ENCODE assay signal across 11 mouse cellular contexts in the genomic region with DNA sequence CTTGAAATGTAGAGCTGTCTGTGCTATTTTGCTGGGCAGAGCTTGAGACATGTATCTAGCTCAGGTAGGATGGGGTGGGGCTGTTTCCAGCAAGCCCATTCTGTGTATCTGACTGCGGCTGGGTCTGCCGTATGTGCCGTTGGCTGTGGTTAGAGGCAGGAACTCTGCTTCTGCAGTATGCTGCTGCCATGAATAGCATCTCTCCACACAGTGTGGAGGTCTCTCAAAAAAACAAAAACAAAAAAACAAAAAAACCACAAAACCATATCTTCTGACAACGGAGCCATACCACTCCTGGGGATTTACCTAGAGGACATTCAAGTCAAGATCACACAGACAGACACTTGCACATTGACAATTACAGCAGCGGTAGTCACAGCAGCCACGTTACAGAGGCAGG.
DNase-seq lines count a peak whose midpoint lies in the region; ATAC-seq and TF ChIP-seq lines count a peak whose summit lies in the region.
"Had no signal": no experiment of that assay in that cellular context is flagged by ENCODE, and none has a peak within 500 bp of the region (broad histone marks: within the 10 kb centered on the region; RNA-seq: fewer than 3 reads in every experiment).

No protein-coding gene starts in this region.

- no peak overlapping the region; the same call in 1 of the 2 replicates for H3K4me3 ChIP-seq in gastrocnemius, adult 2 months
- H3K4me3 ChIP-seq: liver, embryonic 15.5 days; neural tube, embryonic 12.5 days had no signal

- DNase-seq in gastrocnemius, adult 2 months = no peak
- no peak for DNase-seq in gastrocnemius, postnatal 4 days (ENCODE audit: low spot score in 2 of 2)
- DNase-seq in 416B (ENCODE audit: low read depth) = peak; percentile 79
- DNase-seq in frontal cortex, postnatal 25 days (ENCODE audit: low spot score in 2 of 2) = no peak
- no peak for DNase-seq in adrenal gland, adult 2 months
- DNase-seq in embryo, embryonic 11 days = no peak

- TF ChIP-seq CTCF in gastrocnemius, adult 2 months (IDR thresholded peaks at IDR 0.05) = no peak

- ATAC-seq in inflammation-experienced regulatory T-cells, adult 6 months = peak; percentile 91
- ATAC-seq in neutrophil, adult 5-6 weeks (ENCODE audit: extremely low read depth, insufficient number of reproducible peaks, low FRiP score, poor library complexity, severe bottlenecking) = peak; percentile 21; the same call in 1 of the 2 replicates

- H3K27ac ChIP-seq in gastrocnemius, adult 2 months = peak overlapping the region; percentile 83
- H3K27ac ChIP-seq: hindbrain, postnatal 0 days; liver, embryonic 15.5 days; neural tube, embryonic 12.5 days had no signal

- intact Hi-C loops in gastrocnemius, adult 2 months (cut with DNase I) = loop anchor here (2.0 kb wide), 1 partner anchor 33 kb away; no protein-coding TSS in a partner anchor
